Mouse (Mus musculus) right cerebral cortex, postnatal 4 days (tissue): ENCODE results near the gene Olfr944.

Experiments used
- DNase-seq: peaks from one replicate; pipeline ENCODE4 v3.0.0-alpha.2; 2022

Olfr944 gene

DNA sequence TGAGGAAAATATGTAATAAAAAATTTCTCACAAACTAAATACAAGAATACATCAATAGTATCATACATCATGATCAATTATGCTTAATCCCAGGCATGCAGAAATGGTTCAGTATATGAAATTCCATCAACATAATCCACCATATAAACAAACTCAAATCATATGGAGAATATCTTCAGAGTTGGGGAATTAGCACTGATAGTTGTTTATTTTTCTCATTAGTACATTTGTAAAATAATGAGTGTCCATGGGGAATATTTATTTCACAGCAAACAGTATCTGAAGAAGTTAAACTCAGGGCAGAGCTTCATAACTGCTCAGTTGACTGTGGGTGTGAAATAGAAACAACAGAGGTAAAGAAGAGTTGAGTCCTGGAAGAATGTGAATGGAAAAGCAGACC, at the start of gene Olfr944:
TSS of gene Olfr944 (plus strand) at position 301 of the 400 bp plus-strand sequence.
- no peak for DNase-seq

DNA sequence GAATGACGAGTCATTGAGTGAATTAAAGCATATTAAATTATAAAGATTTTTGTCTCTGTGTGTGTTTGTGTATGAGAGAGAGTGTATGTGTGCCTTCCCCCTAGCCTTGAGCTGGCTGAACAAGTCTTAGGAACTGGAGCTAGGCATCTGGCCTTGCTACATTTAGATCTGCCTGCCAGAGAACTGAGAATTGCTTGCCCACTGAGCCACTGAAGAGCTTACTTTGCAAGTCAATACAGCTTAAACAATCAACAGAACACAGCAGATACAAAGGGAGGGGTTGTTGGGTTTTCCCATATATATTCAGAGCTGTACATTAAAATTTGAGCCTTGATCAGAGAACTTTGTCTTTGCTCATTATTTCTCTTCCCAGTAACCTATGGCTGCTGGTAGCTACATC, 49.3 kb upstream of the Olfr944 start:
- DNase-seq: no peak

DNA sequence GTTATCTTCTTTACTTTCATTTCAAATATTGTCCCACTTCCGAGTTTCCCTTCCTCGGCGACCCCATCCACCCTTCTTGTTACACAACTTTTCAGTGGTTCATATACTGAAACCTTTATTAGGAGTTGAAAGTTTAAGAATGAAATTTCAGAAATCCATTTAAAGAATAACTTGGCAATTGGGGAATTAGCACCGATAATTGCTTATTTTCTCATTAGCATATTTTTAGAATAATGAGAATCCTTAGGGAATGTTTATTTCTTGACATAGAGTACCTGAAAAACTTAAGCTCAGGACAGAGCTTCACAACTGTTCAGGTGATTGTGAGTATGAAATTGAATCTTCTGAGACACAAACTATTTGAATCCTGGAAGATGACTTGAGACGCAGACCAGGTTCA, 35.7 kb upstream of the Olfr944 start, which contains the start of gene Olfr943:
TSS of gene Olfr943 (plus strand) at position 301 of the 400 bp plus-strand sequence.
- no peak for DNase-seq

DNA sequence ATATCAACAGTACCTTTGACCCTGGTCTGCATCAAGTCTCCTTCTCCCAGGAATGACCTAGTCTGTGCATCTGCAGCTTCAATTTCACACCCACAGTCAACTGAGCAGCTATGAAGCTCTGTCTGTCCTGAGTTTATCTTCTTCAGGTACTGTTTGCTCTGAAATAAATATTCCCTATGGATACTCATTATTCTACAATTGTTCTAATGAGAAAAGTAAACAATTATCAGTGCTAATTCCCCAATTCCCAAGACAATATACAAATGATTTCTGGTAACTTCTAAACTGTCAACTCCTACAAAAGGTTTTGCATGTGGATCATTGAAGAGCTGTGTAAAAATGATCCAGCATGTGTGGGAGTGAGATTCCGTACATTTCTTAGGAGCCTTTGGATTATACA, 48.2 kb downstream of the Olfr944 start, which contains the start of gene Olfr1537:
TSS of gene Olfr1537 (minus strand) at position 101 of the 400 bp plus-strand sequence.
- DNase-seq: no peak
